Mouse (Mus musculus) heart, postnatal 4 days (tissue): Measurements from ENCODE around the gene Eps8l2. TPM values are rescaled to one million over a fixed set of nuclear protein-coding genes. Genes with fewer than 3 reads are reported as not detected.

Experiments used
- DNase-seq: peaks from one replicate; pipeline ENCODE4 v3.0.0; 2021
- total RNA-seq, 2 experiments: library from RNA; stranded (reverse); gene quantifications; 2 replicates each; pipeline ENCODE4 v1.2.3; 2021

The Eps8l2 gene
- total RNA-seq, 2 experiments from 2014 or later: 1.9 TPM

DNA sequence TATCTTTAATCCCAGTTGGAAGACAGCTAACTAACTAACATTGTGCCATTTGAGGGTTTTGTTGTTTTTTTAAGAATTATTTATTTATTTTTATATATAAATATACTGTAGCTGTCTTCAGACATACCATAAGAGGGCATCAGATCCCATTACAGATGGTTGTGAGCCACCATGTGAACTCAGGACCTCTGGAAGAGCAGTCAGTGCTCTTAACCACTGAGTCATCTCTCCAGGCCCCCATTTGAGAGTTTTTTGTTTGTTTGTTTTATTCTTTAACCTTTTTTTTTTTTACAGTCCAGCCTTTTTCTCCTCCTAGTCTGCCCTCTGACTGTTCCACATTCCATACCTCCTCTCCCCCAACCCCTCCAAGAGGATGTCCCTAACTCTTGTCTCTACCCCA is 8.0 kb upstream of the Eps8l2 start:
- no peak for DNase-seq

- DNase-seq: no peak
These were observed 6.7 kb upstream of the Eps8l2 start for GRCm38 (mm10) chr7:141331990-141332389.

GRCm38 (mm10) chr7:141335044-141335579 is 3.6 kb upstream of the Eps8l2 start:
- no peak for DNase-seq

GRCm38 (mm10) chr7:141335682-141336081 is 3.0 kb upstream of the Eps8l2 start:
- DNase-seq: no peak

- no peak for DNase-seq
These were observed 2.4 kb upstream of the Eps8l2 start for GRCm38 (mm10) chr7:141336296-141336695.

GRCm38 (mm10) chr7:141337716-141338416 is 814 bp upstream of the Eps8l2 start:
- peak; percentile 7 for DNase-seq

DNA sequence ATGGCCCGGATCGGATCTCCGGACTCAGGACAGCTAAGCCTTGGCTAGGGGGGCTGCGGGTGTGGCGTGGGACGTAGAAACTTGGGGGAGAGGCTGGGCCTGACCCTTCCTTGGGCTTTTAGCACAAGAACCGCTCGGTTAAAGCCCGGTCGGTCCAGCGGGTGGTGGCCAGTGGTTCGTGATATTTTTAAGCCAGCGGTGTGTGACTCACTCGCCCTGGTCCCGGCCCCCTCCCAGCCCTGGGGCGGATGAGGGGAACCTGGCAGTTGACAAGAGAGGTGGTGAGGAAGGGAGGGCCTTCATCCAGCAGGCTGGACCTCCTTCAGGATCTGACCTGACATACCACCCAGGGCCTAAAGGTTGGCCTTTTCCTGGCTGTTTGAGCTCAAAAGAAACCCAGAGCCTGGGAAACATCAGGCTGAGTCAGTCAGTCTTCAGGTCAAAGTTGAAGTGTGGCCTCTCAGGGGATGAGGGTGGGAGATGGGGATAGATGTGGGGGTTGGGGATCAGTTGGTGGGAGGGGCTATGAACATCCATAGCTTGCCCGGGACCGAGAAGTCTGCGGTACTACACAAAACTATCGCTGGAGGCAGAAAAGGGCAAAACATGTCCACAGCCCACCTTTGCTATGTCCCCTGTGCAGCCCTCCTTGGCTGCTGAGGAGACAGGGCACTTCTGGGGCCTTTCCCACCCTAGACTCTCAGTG is 688 bp downstream of the Eps8l2 start:
- DNase-seq: peak; percentile 4

DNA sequence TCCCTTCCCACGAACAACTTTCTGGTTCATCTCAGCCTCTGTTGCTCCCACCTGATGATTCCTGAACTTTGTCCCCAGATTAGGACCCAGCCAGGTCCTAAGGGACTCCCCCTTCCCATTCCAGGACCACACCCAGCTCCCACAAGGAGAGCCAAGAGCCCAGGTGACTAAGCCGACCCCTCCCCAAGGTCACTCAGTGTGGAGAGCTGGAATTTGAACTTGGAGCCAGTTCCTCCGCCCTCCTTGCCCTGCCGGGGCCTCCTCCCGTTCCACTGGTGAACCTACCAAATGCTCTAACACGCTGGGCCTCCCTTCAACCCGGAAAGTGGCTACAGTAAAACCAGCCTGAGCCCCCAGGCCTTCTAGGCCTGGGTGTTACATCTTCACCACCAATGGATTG is 1.3 kb downstream of the Eps8l2 start:
- DNase-seq: no peak

DNA sequence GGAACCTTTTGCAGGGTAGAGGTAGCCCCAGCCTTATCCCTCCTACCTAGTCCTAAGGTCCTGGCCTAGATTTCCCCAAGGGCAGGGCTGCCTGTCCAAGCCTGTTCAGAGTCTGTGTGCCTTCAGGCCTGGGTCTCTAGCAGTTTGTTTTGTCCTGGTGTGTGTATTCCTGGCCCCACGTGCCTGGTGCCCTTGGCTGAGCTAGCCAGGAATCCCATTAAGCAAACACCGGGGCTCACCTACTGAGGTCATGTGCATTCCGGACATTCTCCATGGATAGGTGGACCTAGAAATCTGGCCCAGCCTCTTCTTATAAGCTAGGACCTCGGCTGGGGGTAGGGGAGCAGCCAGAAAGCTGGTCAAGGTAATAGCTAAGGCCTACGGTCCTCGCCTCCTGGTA is 1.8 kb downstream of the Eps8l2 start:
- no peak for DNase-seq

DNA sequence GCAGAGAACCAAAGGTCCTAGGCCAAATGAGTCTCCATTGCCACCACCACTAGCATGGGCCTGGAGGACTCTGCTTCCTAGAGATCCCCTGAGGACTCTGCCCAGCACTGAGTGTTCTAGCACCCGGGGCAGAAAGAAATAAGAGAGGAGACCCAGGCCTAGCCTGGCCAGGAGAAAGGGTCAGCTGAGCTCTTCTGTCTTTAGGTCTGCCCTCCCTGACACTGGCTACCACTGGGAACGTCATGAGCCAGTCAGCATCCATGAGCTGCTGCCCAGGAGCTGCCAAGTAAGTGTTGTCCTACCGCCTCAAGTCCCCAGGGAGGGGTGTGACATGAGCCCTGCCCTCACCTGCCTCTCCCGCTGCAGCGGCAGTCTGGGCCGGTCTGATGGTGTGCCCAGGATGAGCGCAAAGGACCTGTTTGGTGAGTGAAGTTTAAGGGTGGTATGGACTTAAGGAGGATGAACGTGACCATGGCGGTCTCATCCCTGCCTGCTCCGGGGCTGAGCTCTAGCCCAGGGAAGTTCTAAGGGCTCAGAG is 3.1 kb downstream of the Eps8l2 start:
- DNase-seq: peak; percentile 2

DNA sequence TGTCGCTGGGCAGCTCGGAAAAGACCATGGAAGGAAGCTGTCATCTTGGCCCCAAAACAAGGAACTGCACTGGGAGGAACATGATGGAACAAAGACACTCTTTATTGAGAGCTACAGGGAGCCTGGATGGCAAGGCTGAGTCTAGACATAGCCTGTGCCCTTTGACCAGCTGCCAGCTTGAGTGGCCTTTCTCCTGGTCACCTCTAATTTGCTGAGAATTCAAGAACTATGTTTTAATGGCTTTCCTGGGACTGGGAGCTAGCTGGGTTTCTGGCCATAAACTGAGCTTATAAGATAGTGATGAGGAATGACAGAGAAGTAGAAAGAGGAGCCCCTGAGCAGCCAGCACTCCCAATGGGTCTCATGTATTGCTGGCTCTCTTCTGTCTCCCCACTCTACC is 4.5 kb downstream of the Eps8l2 start:
- DNase-seq: no peak

DNA sequence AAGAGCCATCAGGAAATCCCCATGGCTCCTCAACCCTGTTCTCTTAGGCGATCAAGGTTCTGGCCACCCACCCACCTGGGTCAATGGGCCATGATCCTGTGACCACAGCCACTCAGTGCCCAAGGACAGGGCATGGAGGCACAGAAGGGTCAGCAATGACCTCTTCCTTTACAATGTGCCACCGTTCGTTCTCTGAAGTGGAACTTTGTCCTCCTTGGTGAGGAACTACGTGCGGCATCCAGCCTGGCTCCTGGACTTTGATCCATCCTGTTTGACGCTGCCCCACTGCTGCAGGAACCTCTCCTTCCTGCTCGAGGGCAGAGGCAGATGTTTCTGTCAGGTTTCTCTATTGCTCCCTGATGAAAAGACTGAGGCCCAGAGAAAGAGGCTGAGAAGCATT is 5.0 kb downstream of the Eps8l2 start:
- no peak for DNase-seq

DNA sequence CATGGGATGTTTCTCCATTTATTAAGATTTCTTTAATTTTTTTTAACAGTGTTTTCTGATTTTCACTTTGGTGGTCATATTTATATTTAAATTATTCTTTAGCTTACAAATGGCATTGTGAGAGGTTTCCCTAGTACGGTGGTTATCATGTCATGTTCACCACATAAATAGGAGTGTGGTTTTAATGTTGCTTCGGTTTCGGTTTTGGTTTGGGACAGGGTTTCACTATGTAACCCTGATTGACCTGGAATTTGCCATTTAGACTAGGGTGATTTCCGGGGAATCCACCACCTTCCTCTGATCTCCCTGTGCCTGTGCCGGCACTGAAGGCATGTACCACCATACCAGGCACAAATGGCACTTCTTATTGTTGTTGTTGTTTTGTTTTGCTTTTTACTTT is 6.1 kb downstream of the Eps8l2 start:
- no peak for DNase-seq

- no peak for DNase-seq
These were observed 12.4 kb downstream of the Eps8l2 start for GRCm38 (mm10) chr7:141351061-141351460.

GRCm38 (mm10) chr7:141355051-141355450 is 16.4 kb downstream of the Eps8l2 start:
- no peak for DNase-seq

DNA sequence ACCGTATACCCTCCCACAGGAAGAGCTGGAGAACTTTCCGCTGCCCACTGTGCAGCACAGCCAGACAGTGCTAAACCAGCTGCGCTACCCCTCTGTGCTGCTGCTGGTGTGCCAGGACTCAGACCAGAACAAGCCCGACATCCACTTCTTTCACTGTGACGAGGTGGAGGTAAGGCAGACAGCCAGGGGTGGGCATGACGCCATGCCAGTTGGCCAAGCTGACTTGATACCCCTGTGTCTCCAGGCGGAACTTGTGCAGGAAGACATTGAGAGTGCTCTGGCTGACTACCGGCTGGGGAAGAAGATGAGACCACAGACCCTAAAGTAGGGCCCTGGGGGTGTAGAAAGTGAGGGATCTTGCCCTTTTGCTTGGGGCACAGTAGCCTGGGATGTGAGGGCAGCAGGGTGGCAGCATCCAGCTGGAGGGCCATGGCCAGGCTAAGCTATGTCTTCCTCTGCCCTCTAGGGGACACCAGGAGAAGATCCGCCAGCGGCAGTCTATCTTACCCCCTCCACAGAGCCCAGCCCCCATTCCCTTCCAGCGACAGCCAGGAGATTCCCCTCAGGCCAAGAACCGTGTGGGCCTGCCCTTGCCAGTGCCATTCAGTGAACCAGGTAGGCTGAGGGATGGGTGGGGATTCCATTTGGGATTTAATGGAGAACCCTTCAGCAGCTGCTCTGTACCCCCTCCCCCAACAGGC is 17.1 kb downstream of the Eps8l2 start:
- no peak for DNase-seq

DNA sequence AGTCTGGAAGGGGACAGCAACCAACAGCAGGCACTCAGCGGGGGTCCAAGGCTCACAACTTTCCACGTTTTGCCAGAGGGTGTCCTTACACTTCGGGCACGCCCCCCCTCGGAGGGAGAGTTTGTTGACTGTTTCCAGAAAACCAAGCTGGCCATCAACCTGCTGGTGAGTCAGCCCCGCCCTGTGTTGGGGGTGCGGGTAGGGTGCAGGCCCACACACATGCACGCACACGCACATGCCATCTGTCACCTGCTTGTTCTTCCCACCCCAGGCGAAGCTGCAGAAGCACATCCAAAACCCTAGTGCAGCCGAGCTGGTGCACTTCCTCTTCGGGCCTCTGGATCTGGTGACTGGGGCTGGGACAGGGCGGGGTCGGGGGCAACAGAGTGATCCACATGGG is 18.3 kb downstream of the Eps8l2 start:
- DNase-seq: no peak

GRCm38 (mm10) chr7:141361510-141361909 is 22.8 kb downstream of the Eps8l2 start:
- DNase-seq: no peak

DNA sequence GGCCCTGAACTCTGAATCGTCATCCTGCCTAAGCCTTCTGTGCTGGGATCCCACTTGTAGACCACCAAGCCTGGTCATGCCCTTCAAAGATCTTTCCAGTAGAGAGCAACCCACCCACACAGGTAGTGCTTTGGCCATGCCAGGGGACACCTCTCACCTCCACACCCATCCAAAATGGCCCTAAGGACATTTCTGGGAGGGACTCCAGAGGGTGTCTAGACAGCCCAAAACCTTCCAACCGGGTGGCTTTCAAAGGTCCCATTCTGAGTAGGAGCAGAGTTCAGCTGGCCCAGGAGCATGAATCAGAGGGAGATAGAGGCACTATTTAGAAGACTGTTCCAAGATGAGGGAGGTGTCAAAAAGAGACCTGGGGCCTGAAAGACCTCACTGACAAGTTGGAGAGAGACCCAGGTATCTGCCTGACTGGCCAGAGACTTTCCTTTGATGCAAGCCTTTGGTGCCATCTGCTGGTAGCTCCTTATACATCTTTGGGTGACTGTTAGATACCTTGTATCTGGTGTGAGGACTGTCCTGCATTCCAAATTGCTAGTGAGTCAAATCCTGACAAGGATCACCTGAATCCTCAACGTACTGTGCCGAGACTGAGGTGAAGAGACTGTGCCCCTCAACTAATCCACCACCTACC is 24.5 kb downstream of the Eps8l2 start:
- DNase-seq: peak; percentile 81

GRCm38 (mm10) chr7:141363752-141364125 is 25.1 kb downstream of the Eps8l2 start:
- DNase-seq: no peak

GRCm38 (mm10) chr7:141364349-141365048 is 25.8 kb downstream of the Eps8l2 start:
- DNase-seq: no peak

DNA sequence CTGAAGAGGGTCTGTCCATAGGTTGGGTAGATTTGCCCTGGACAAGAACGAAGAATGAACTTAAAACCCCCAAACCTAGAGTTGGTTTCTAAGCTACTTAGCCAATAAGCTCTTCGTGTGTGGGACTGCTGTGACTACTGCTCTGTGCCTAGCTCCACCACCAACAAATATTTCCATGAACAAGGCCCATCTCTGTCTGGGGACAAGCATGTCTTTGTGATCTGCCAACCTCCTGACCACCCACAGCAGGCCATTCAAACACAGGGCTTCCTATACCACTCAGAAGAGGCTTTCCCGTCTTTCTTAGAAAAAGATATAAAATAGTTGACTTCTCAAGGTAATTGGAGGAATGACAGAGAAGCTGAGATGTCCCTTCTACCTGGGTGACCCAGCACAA is 26.4 kb downstream of the Eps8l2 start:
- no peak for DNase-seq
